Mouse (Mus musculus): ENCODE data around the gene Igsf9. TPM values are rescaled to one million over a fixed set of nuclear protein-coding genes. Genes with fewer than 3 reads are reported as not detected.
A peak's percentile ranks its signal among the peaks of the same experiment; 100 is the strongest.

Igsf9 gene
- total RNA-seq, 2 experiments from 2014 or later: 8.0 to 10.7 TPM

GRCm38 (mm10) chr1:172468301-172468877 is 13.2 kb upstream of the Igsf9 start:
- DNase-seq: no peak

GRCm38 (mm10) chr1:172469373-172469772 is 12.2 kb upstream of the Igsf9 start:
- DNase-seq: no peak

GRCm38 (mm10) chr1:172469810-172470448 is 11.7 kb upstream of the Igsf9 start:
- DNase-seq: no peak

- no peak for DNase-seq
Measured at GRCm38 (mm10) chr1:172472909-172473308, 8.7 kb upstream of the Igsf9 start.

- no peak for DNase-seq
Measured at GRCm38 (mm10) chr1:172474196-172474595, 7.4 kb upstream of the Igsf9 start.

- no peak for DNase-seq
Measured at GRCm38 (mm10) chr1:172475054-172475741, 6.4 kb upstream of the Igsf9 start, which contains the start of gene Slamf9. TSS of gene Slamf9 (plus strand) at chr1:172475358.

GRCm38 (mm10) chr1:172478020-172478419 is 3.6 kb upstream of the Igsf9 start:
- no peak for DNase-seq

GRCm38 (mm10) chr1:172480376-172480775 is 1.2 kb upstream of the Igsf9 start:
- DNase-seq: no peak

GRCm38 (mm10) chr1:172481111-172481510 is 477 bp upstream of the Igsf9 start:
- no peak for DNase-seq

GRCm38 (mm10) chr1:172482518-172483360 is 1.2 kb downstream of the Igsf9 start:
- DNase-seq: no peak

- no peak for DNase-seq
Measured at GRCm38 (mm10) chr1:172483361-172483660, 1.7 kb downstream of the Igsf9 start.

GRCm38 (mm10) chr1:172484236-172484635 is 2.6 kb downstream of the Igsf9 start:
- DNase-seq: no peak

GRCm38 (mm10) chr1:172484671-172485070 is 3.1 kb downstream of the Igsf9 start:
- no peak for DNase-seq

GRCm38 (mm10) chr1:172485821-172486220 is 4.2 kb downstream of the Igsf9 start:
- no peak for DNase-seq

- no peak for DNase-seq
Measured at GRCm38 (mm10) chr1:172486236-172486635, 4.6 kb downstream of the Igsf9 start.

GRCm38 (mm10) chr1:172486651-172487050 is 5.1 kb downstream of the Igsf9 start:
- DNase-seq: no peak

- DNase-seq: no peak
Measured at GRCm38 (mm10) chr1:172487859-172488258, 6.3 kb downstream of the Igsf9 start.

- no peak for DNase-seq
Measured at GRCm38 (mm10) chr1:172488831-172489230, 7.2 kb downstream of the Igsf9 start.

GRCm38 (mm10) chr1:172489585-172490250 is 8.1 kb downstream of the Igsf9 start:
- no peak for DNase-seq

GRCm38 (mm10) chr1:172490261-172490661 is 8.7 kb downstream of the Igsf9 start:
- DNase-seq: peak; percentile 82 to 88

GRCm38 (mm10) chr1:172492047-172492446 is 10.5 kb downstream of the Igsf9 start:
- no peak for DNase-seq

- DNase-seq: no peak
Measured at GRCm38 (mm10) chr1:172493516-172493915, 11.9 kb downstream of the Igsf9 start.

Data from layer of hippocampus, postnatal 36 days (tissue).